Mouse (Mus musculus) erythroblast, embryonic 14.5 days (primary cell): ENCODE data around the gene Ric3.
"Not testable (repeated sequence)": the region's sequence is repeated elsewhere in the genome, so short reads cannot be mapped to it uniquely, and the experiment has no call there.

Source experiments
- GATA1 ChIP-seq: IDR thresholded peaks from 2 replicates; pipeline ENCODE4 v1.6.1; 2012; ENCODE audit warnings: low read length, inconsistent platforms, mixed read lengths
- TAL1 ChIP-seq: IDR thresholded peaks from 3 replicates; pipeline ENCODE4 v1.6.1; 2012; ENCODE audit warnings: low read length, inconsistent platforms, mixed read lengths

- not testable (repeated sequence) for TF ChIP-seq TAL1, GATA1
Measured at GRCm38 (mm10) chr7:109091316-109091715, 8.2 kb upstream of the Ric3 start.
